Mouse (Mus musculus): ENCODE measurements at regions not wholly inside any gene's neighbourhood (a gene's known extent, or its start where the extent isn't known, plus 50 kb on each side); places are given as distances from the start of the nearest gene placed in this dataset.

DNA sequence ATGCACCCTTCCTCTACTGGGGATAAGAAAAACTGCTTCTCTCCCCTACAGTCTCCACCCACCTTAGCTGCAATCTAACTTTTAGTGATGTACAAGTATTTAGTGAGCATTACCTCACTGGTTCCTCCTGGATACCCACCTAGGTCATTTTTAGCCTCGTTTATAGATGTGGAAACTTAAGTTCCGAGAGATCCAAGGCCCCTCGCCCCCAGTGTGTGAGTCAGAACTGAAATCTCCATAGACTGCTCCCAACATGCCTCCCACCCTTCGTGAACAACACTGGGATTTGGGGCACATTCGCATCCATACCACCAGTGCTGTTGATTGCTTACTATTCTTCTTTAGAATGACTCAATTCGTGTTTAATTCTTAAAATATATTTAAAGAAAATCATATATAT lies 52.2 kb upstream of the Cdh5 start:
- no peak for DNase-seq
- intact Hi-C loops (cut with DNase I): no loop called here

DNA sequence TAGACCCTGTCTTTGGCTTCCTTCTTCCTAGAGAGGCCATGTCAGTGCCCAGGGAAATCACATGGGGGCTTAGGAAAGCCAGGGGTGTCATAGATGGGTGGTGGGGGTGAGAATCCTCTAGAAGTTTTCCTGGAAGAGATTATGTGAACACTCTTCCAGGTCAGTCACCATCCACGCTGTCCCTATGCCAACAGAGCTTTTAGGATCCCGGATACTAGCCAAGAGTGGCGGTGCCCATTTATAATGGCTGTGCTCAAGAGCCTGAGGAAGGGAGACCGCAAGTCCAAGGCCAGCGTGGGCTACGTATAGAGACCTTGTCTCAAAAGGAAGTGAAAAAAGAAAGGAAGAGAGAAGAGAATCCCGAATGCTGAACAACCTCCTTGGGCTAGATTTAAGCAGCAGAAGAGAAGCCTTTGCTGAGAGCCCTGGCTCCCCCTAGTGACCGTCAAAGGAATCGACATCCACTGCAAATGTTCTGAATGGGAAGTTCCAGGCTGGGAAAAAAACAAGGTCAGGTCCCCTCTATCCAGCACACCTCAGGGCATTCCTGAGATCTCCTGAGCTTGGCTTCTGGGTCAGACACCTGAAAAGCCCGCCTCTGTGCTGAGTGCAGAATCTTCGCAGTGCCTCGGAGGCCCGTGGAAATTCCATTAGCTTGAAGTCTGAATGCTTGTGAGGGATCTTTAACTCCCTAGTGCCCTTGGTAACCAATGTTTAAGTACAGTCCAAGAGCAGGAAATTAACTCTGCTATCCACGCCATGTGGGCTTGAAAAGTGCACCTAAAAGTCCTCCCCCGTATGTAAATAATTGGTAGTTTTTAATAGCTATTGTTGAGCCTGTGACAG lies 50.5 kb upstream of the Cdh5 start:
- intact Hi-C loops (cut with DNase I): no loop called here
- peak; percentile 27 to 36 for DNase-seq

DNA sequence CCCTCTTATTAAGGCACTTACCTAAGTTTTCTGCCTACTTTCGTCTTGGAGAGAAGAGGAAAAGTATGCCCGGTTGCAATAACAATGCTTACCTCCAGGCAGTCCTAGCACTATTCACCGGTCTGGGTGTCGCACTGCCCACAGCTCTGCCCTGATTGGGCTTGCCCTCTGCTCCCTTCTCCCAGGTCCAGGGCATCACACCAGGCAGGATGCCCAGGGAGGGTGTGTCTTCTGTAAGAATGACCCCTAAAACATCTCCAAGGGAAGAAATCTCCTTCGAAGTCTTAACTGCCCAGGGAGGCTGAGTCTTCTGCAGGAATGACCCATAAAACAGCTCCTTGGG lies 49.9 kb upstream of the Cdh5 start:
- DNase-seq: no peak
- intact Hi-C loops (cut with DNase I): no loop called here

All from gastrocnemius, postnatal 36 days (tissue).